Mouse (Mus musculus): ENCODE measurements around the gene Ttyh3. TPM values are rescaled to one million over a fixed set of nuclear protein-coding genes. Genes with fewer than 3 reads are reported as not detected.
"Not testable (repeated sequence)": the region's sequence is repeated elsewhere in the genome, so short reads cannot be mapped to it uniquely, and the experiment has no call there.

The Ttyh3 gene
- polyA plus RNA-seq, 1 experiment from 2014 or later = 46.4 TPM

DNA sequence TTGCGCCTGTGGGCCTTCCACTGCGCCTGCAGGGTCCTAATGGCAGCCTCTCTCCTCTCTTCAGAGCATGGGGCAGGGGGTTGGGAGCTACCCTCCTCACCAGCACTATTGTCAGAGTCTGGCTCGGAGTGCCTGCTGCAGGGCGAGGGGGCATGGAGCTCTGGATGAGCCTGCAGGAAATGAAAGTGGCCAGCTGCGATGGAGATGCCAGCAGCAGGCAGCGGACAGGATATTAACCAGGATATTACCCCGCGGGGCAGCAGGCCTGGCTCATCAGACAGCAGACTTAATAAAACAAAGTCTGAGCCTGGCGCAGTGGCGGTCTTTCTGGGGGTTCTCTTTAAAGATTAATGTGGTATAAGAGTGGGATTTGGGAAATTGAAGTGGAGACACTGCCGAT, 26.2 kb upstream of the Ttyh3 start:
- H3K4me3 ChIP-seq (ENCODE audit: low read depth, low read length) = no peak overlapping the region
- no peaks in the 10 kb centered on the region for H3K4me1 ChIP-seq (ENCODE audit: control insufficient read depth, insufficient read depth, low read length)
- H3K9ac ChIP-seq (ENCODE audit: low read length) = no peak overlapping the region
- ATAC-seq (ENCODE audit: low FRiP score) = no peak
- H3K4me2 ChIP-seq = no peak overlapping the region
- no peaks in the 10 kb centered on the region for H3K9me3 ChIP-seq (ENCODE audit: control insufficient read depth, low read length)
- H3K27ac ChIP-seq (ENCODE audit: low read depth, low read length) = no peak overlapping the region
- H3K36me3 ChIP-seq (ENCODE audit: control insufficient read depth, insufficient read depth, low read length) = no peaks in the 10 kb centered on the region
- no peak for DNase-seq (ENCODE audit: low spot score, missing footprints)
- WGBS = 86% methylated on average over 11 of the region's 11 CpGs
- no peaks in the 10 kb centered on the region for H3K27me3 ChIP-seq (ENCODE audit: control insufficient read depth, insufficient read depth, low read length)

DNA sequence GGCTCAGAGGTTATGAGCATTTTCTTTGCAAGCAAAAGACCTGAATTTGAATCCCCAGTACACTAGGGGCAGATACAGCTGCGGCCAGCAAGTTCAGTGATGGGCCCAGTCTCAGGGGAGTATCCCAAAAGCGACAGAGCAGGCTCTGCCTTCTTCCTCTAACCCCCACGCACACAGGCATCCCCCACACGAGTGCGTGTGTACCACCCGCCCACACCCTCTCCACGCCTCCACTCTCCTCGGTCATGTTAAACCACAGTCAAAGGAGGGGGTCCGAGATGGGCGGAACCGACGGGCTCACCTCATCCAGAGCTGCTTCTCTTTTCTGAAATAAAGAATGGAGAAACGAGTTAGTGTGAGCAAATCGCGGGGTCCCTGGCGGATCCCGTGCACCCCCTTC, 25.2 kb upstream of the Ttyh3 start:
- no peaks in the 10 kb centered on the region for H3K4me1 ChIP-seq (ENCODE audit: control insufficient read depth, insufficient read depth, low read length)
- no peak overlapping the region for H3K27ac ChIP-seq (ENCODE audit: low read depth, low read length)
- H3K9me3 ChIP-seq (ENCODE audit: control insufficient read depth, low read length) = peaks cover under 1% of the 10 kb centered on the region; the same call in 1 of the 2 replicates
- H3K27me3 ChIP-seq (ENCODE audit: control insufficient read depth, insufficient read depth, low read length) = no peaks in the 10 kb centered on the region
- 91% methylated on average over 17 of the region's 17 CpGs for WGBS
- no peak for ATAC-seq (ENCODE audit: low FRiP score)
- no peak overlapping the region for H3K4me3 ChIP-seq (ENCODE audit: low read depth, low read length)
- H3K4me2 ChIP-seq = no peak overlapping the region
- H3K36me3 ChIP-seq (ENCODE audit: control insufficient read depth, insufficient read depth, low read length) = peaks cover 5% of the 10 kb centered on the region; the same call in 1 of the 2 replicates
- H3K9ac ChIP-seq (ENCODE audit: low read length) = no peak overlapping the region
- no peak for DNase-seq (ENCODE audit: low spot score, missing footprints)

DNA sequence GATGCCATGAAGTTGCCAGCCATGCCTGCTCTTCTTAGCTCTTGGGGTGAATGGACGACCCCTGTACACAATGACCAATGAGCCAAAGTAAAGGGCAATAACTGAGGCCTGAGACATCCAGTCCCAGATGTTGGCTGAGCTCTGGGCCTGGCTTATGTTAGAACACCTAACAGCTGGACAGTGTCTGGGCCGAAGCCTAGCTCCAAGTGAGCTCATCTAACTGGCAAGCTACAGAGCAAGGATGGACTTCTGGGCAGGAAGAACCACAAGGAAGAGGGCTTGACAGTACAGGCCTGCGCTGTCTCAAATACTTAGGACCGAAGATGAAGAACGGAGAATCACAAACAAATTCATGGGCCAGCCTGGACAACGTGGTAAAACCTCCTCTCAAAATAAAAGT, 23.8 kb upstream of the Ttyh3 start:
- not testable (repeated sequence) for H3K27ac ChIP-seq (ENCODE audit: low read depth, low read length); H3K36me3 ChIP-seq (ENCODE audit: control insufficient read depth, insufficient read depth, low read length); H3K4me3 ChIP-seq (ENCODE audit: low read depth, low read length); H3K9ac ChIP-seq (ENCODE audit: low read length); H3K27me3 ChIP-seq (ENCODE audit: control insufficient read depth, insufficient read depth, low read length); ATAC-seq (ENCODE audit: low FRiP score); H3K9me3 ChIP-seq (ENCODE audit: control insufficient read depth, low read length); DNase-seq (ENCODE audit: low spot score, missing footprints); H3K4me2 ChIP-seq; H3K4me1 ChIP-seq (ENCODE audit: control insufficient read depth, insufficient read depth, low read length)
- WGBS = 91% methylated on average over 6 of the region's 6 CpGs

DNA sequence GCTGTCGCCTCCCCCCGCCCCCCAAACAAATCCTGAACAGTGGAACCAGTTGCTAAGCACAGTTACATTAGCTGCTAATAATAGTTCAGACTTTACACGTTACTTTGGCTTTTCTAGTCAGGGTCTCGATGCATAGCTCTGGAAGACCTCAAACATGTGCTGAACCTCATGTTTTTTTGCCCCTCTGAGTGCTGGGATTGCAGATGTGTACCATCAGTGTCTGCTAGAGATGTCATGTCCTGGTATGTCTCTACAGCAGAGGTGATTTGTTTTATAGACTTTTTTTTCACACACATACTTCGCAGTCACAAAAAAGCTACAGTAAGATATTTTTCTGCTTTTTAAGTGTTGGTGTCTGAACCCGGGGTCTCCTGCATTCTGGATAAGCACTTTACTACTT, 23.3 kb upstream of the Ttyh3 start:
- peaks cover 7% of the 10 kb centered on the region for H3K36me3 ChIP-seq (ENCODE audit: control insufficient read depth, insufficient read depth, low read length)
- H3K9me3 ChIP-seq (ENCODE audit: control insufficient read depth, low read length) = peaks cover 4% of the 10 kb centered on the region; the same call in 1 of the 2 replicates
- H3K9ac ChIP-seq (ENCODE audit: low read length) = no peak overlapping the region
- WGBS = 95% methylated on average over 6 of the region's 6 CpGs
- H3K27ac ChIP-seq (ENCODE audit: low read depth, low read length) = no peak overlapping the region
- H3K4me1 ChIP-seq (ENCODE audit: control insufficient read depth, insufficient read depth, low read length) = no peaks in the 10 kb centered on the region
- DNase-seq (ENCODE audit: low spot score, missing footprints) = no peak
- no peaks in the 10 kb centered on the region for H3K27me3 ChIP-seq (ENCODE audit: control insufficient read depth, insufficient read depth, low read length)
- ATAC-seq (ENCODE audit: low FRiP score) = no peak
- H3K4me2 ChIP-seq = no peak overlapping the region
- no peak overlapping the region for H3K4me3 ChIP-seq (ENCODE audit: low read depth, low read length)

DNA sequence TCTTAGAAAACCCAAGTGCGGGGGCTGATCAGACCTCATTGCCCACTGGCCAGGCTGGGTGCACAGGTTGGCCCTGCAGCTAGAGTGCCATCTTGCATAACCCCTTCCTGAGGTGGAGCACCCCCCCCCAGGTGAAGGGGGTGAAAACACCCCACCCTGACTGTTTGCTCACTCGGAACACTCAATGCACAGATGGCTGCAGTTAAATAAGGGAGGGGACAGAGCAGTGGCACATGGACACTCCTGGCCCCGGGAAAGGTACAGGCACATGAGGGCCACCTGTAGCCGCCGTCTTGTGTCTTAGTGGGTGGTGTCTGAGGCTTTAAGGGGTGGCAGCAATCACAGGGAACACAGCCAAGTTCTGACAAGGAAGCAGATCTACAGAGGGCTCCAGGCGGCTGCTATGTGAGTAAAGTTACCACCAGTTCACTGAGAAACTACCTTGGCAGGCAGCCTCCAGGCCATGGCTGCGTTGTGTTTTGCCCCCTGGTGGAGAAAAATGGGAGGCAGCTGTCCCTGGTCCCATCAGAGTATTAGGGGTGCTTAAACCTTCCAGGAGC, 14.9 kb upstream of the Ttyh3 start:
- no peak overlapping the region for H3K9ac ChIP-seq (ENCODE audit: low read length)
- no peak overlapping the region for H3K4me3 ChIP-seq (ENCODE audit: low read depth, low read length)
- no peak overlapping the region for H3K27ac ChIP-seq (ENCODE audit: low read depth, low read length)
- peaks cover under 1% of the 10 kb centered on the region; the same call in 1 of the 2 replicates for H3K9me3 ChIP-seq (ENCODE audit: control insufficient read depth, low read length)
- WGBS = 64% methylated on average over 7 of the region's 7 CpGs
- no peak overlapping the region for H3K4me2 ChIP-seq
- H3K27me3 ChIP-seq (ENCODE audit: control insufficient read depth, insufficient read depth, low read length) = no peaks in the 10 kb centered on the region
- DNase-seq (ENCODE audit: low spot score, missing footprints) = peak; percentile 94
- H3K4me1 ChIP-seq (ENCODE audit: control insufficient read depth, insufficient read depth, low read length) = peaks cover 2% of the 10 kb centered on the region; the same call in 1 of the 2 replicates
- peak; percentile 25; the same call in 1 of the 2 replicates for ATAC-seq (ENCODE audit: low FRiP score)
- H3K36me3 ChIP-seq (ENCODE audit: control insufficient read depth, insufficient read depth, low read length) = peaks cover 1% of the 10 kb centered on the region; the same call in 1 of the 2 replicates

DNA sequence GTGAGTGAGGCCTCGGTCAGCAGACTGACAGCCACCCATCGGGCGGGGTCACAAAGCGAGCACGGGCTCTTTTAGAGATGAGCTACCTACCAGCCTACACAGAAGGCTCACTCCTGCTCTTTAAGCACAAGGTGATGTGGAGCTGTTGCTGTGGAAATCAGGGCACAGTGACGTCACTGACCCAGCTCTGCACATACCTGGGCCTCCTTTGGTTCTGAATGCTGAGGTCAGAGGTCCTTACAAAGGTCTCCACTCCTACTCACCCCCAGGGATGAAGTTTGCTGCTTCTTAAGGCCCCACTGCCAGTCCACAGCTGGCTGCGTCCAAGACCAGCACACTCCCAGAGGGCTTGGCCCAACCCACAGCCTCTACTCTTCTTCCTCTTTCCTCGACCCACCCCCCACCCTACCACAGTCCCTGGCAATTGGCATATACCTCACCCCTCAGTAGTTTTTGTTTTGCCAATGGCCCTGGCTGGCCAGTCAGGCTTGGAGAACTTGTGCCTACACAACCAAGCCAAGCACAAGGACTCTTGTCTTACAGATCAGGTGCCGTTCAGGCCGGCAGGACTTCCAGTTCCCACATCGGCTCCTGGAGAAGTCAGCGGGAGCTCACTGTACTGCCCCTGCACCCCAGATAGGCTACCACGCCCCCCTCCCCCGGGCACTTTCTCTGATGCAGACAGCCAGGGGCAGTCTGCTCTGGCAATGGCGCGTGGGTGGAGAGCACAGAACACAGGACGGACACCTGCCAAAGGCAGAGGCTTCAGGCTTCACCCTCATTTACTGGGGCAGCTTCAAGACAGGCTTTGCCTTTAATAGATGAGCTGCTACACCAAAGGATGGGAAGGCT, 14.1 kb upstream of the Ttyh3 start:
- Histone ChIP-seq H3K27me3 (ENCODE audit: control insufficient read depth, insufficient read depth, low read length) (no peaks in the 10 kb centered on the region), H3K36me3 (ENCODE audit: control insufficient read depth, insufficient read depth, low read length) (no peaks in the 10 kb centered on the region), H3K27ac (ENCODE audit: low read depth, low read length) (no peak overlapping the region), H3K4me2 (no peak overlapping the region), H3K9me3 (ENCODE audit: control insufficient read depth, low read length) (no peaks in the 10 kb centered on the region), H3K4me1 (ENCODE audit: control insufficient read depth, insufficient read depth, low read length) (peaks cover 2% of the 10 kb centered on the region; the same call in 1 of the 2 replicates), H3K4me3 (ENCODE audit: low read depth, low read length) (no peak overlapping the region), H3K9ac (ENCODE audit: low read length) (no peak overlapping the region)
- DNase-seq (ENCODE audit: low spot score, missing footprints) (no peak), ATAC-seq (ENCODE audit: low FRiP score) (no peak)
- 79% methylated on average over 17 of the region's 17 CpGs for WGBS

DNA sequence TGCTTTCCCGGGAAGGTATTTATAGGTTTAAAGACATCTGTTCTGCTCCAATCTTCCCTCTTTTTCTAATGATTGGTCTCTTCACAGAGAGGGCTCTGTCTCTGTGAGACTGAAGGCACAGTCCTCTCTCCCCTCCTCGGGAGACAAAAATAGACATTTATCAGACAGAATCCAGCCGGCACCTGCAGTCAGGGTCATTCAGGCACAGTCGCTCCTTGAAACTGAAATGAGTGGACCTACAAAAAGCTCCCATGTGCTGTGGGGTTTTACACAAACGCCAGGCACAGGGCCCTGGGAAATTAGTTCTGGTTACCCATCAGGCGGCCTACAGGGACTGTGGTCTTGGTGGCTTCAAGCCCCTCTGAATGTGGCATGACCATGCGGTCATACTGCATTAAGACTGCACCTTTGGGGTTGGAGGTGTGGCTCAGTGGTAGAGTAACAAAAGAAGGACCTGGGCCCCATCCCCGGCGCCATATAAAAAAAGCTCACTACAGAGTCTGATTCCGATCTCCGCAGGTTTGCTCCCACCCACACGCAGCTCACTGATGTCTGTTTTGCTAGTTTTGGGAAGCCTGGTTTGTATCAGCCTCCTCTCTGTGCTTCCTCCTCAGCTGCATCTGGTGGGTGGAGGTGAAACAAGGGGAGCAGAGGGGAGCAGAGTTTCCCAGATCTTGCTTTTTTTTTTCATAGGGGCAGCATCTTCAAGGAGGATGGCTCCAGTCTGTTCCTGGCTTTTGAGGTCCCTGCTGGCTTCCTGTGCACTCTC, 13.2 kb upstream of the Ttyh3 start:
- H3K9me3 ChIP-seq (ENCODE audit: control insufficient read depth, low read length) = no peaks in the 10 kb centered on the region
- H3K27me3 ChIP-seq (ENCODE audit: control insufficient read depth, insufficient read depth, low read length) = no peaks in the 10 kb centered on the region
- H3K27ac ChIP-seq (ENCODE audit: low read depth, low read length) = no peak overlapping the region
- no peak overlapping the region for H3K4me2 ChIP-seq
- DNase-seq (ENCODE audit: low spot score, missing footprints) = no peak
- no peak overlapping the region for H3K4me3 ChIP-seq (ENCODE audit: low read depth, low read length)
- 81% methylated on average over 12 of the region's 12 CpGs for WGBS
- H3K9ac ChIP-seq (ENCODE audit: low read length) = no peak overlapping the region
- no peak for ATAC-seq (ENCODE audit: low FRiP score)
- peaks cover 2% of the 10 kb centered on the region; the same call in 1 of the 2 replicates for H3K4me1 ChIP-seq (ENCODE audit: control insufficient read depth, insufficient read depth, low read length)
- no peaks in the 10 kb centered on the region for H3K36me3 ChIP-seq (ENCODE audit: control insufficient read depth, insufficient read depth, low read length)

DNA sequence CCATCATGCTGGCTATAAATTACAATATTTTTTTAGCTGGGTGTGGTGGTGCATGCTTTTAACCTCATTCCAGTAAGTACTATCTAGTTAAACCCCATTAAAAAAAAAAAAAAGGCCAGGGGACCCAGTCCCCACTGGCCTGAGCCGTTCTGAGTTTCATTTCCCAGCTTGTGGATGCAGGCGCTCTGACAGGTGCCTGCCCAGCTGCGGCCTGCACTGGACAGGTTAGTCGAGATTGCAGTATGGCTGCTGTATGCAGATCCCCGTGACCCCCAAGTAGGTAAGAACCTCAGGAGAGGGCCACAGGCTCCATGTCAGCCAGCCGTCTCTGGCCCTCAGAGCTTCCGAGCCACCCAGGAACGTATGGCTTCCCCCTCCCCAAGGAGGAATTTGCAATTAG, 12.6 kb upstream of the Ttyh3 start:
- H3K27me3 ChIP-seq (ENCODE audit: control insufficient read depth, insufficient read depth, low read length) = no peaks in the 10 kb centered on the region
- no peak for ATAC-seq (ENCODE audit: low FRiP score)
- peaks cover 2% of the 10 kb centered on the region; the same call in 1 of the 2 replicates for H3K4me1 ChIP-seq (ENCODE audit: control insufficient read depth, insufficient read depth, low read length)
- DNase-seq (ENCODE audit: low spot score, missing footprints) = no peak
- H3K4me2 ChIP-seq = no peak overlapping the region
- H3K9me3 ChIP-seq (ENCODE audit: control insufficient read depth, low read length) = no peaks in the 10 kb centered on the region
- no peak overlapping the region for H3K9ac ChIP-seq (ENCODE audit: low read length)
- 80% methylated on average over 8 of the region's 8 CpGs for WGBS
- no peak overlapping the region for H3K27ac ChIP-seq (ENCODE audit: low read depth, low read length)
- no peaks in the 10 kb centered on the region for H3K36me3 ChIP-seq (ENCODE audit: control insufficient read depth, insufficient read depth, low read length)
- H3K4me3 ChIP-seq (ENCODE audit: low read depth, low read length) = no peak overlapping the region

DNA sequence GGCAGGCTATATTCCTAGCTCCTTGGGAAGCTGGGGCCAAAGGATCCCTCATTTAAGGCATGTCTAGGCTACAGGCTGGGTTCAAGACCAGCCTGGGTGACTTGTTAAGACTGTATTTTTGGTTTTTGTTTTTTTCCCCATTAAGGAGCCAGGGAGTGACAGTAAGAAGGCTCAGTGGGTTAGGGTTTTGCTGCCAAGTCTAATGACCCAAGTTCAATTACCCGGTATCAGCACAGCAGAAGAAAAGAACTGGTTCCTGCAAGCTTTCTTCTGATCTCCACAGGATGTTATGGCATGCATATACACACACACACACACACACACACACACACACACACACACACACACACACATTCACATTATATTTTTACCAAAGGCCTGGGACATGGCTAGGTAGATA, 11.6 kb upstream of the Ttyh3 start:
- Histone ChIP-seq H3K9ac (ENCODE audit: low read length) (no peak overlapping the region), H3K27ac (ENCODE audit: low read depth, low read length) (no peak overlapping the region)
- no peak for ATAC-seq (ENCODE audit: low FRiP score)

More for the DNA sequence above, 11.6 kb upstream of the Ttyh3 start:
- Histone ChIP-seq H3K4me2 (no peak overlapping the region), H3K4me3 (ENCODE audit: low read depth, low read length) (no peak overlapping the region), H3K4me1 (ENCODE audit: control insufficient read depth, insufficient read depth, low read length) (peaks cover 2% of the 10 kb centered on the region; the same call in 1 of the 2 replicates), H3K27me3 (ENCODE audit: control insufficient read depth, insufficient read depth, low read length) (no peaks in the 10 kb centered on the region), H3K36me3 (ENCODE audit: control insufficient read depth, insufficient read depth, low read length) (no peaks in the 10 kb centered on the region), H3K9me3 (ENCODE audit: control insufficient read depth, low read length) (no peaks in the 10 kb centered on the region)
- 88% methylated on average over 1 of the region's 1 CpGs for WGBS
- no peak for DNase-seq (ENCODE audit: low spot score, missing footprints)

Measured in midbrain, embryonic 11.5 days (tissue).